Mouse (Mus musculus) liver, postnatal 0 days (tissue): Measurements from ENCODE around the gene Trpm3.

Source experiments
- CTCF ChIP-seq: sonication (generic); IDR thresholded peaks from 2 replicates; pipeline ENCODE4 v1.5.1; 2016; ENCODE audit warnings: antibody characterized with exemption, low read depth
- EP300 ChIP-seq: IDR thresholded peaks from 2 replicates; pipeline ENCODE4 v1.6.1; 2016; ENCODE audit warnings: antibody characterized with exemption, low read depth, mild to moderate bottlenecking

DNA sequence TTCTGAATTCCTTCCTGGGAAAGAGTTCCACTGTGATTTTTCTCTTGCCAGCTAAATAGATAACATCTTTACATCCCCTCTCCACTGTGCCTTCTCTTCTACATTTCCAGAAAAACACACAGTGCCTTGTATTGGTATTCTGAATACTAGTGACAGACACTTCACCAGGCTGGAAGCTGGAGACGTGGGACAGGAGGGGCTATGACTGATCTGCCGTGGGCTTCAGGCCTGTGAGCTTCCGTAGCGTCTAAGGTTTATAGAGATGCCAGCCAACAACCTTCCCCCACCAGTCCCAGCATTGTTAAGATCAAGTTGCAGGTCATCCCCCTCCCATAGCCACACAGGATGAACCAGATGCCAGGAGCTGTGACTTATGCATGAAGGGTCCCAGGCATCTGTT lies 518.4 kb downstream of the Trpm3 start:
- no peak for TF ChIP-seq CTCF
- no peak for TF ChIP-seq EP300
